Mouse (Mus musculus): ENCODE results near the gene Serpinb6e.

Gene Serpinb6e

DNA sequence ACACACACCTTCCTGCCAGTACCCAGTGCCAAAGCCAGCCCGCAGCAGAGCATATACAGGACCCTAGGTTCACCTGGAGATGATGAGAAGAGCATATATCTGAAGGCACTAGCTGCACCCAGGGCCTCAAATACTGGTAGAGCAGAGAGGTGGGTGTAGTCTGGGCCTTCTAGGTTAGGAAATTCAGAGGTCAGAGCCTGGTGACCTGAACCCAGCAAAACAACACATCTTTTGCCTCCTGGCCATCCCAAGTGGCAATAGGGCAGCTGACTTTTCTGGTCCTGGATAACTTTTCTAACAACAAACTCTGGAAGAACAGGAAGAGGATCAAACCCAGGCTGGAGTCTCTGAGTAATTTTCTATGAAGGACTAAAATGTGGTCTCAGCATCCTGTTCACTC lies at the start of gene Serpinb6e:
Gene Serpinb6e (minus strand): TSS at position 101 of the 400 bp plus-strand sequence.
- DNase-seq (ENCODE audit: low spot score), result no peak

DNA sequence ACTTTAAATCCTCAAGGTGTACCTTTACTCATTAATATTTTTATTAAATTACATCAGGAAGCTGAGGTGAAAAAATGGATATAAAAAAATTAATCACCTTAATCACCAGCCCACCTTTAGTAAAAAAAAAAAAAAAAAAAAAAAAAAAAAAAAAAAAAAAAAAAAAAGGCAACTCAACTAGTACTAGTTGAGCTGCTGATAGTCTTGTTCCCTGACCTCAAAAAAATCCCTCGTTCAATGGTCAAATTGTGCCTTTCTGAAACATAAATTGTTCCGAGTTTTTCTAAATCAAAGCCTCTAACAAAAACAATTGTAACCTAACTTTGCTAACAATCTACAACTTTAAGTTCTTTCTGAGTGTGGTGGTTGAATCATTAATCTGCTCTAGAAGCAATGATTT lies 12.5 kb downstream of the Serpinb6e start:
- no peak for DNase-seq (ENCODE audit: low spot score)

DNA sequence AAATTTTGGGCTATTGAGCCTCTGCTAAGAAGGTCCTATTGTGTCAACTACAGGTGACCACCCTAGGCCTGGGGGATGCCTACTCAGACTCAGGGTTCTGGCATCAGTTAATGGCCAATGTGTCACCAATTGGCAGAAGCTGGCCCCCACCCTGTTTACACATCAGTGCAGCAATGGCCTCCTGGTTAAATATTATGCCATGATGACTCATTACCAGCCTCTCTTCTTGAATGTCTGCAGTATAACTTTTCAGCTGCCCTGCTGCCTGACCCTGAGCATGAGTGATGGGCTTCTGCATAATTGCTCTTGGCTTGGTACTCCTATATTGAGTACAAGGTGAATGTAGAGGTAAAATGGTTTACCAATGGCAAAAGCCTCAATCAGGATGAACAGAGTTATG lies 19.8 kb downstream of the Serpinb6e start:
- no peak for DNase-seq (ENCODE audit: low spot score)

DNA sequence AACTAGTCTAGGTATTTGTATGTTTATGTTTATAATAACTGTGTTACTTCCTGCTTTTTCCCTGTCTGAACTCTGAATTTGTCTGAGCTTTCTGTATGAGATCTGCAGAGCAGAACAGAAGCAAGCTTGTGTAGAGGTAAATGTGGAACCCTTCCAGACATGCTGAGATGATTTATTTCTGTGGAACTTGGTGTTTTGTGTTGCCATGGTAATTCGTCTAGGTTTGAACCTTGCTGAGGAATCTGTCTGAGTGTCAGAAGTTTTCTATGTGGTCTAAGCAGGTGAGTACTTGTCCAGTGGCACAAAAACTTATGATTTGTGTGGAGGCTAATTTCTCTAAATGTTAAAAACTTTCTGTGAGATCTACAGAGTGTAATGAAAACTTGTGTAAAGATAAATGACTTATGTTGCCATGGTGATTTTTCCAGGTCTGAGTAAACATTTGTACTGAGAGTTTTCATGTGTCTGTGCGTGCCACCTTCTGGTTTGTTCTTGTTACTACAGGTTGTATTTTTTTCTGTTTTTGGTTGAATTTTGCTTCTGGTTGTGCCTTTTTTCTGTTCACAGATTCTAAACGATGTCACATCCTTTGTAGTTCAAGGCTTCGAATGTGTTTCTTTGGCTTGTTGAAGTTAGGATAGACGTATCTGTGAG lies 21.6 kb downstream of the Serpinb6e start:
- DNase-seq (ENCODE audit: low spot score), result no peak
